Mouse (Mus musculus): ENCODE results near the gene Rsg1.

The Rsg1 gene

DNA sequence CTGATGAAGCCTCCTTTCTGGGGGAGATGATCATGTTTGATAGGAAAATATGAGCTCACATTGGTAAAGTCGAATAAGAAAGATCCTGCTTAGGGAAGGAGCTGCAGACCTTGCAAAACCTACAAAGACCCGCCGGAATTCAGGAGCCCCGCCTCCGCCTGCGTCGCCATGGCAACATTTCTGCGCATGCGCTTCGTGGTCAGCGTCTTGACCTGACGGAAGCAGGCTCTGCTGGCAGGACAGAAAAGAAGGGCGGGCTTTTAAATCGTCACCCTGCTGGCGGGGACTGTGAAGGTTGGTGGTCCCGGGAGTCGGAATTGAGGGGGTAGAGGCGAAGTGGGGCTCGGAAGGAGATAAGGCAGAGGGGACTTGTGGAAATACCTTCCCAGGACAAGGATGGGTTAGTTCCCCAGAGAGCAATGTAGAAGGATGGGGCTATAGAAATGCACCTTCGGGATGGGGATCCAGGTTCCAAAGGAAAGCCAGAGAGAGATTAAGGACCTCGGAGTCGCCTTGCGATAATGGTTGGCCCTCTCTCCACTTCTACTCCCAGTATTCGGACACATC, at the start of gene Rsg1:
Rsg1 (plus strand) TSS at position 187 of the 567 bp plus-strand sequence.
- DNase-seq, result peak; percentile 95 to 96

DNA sequence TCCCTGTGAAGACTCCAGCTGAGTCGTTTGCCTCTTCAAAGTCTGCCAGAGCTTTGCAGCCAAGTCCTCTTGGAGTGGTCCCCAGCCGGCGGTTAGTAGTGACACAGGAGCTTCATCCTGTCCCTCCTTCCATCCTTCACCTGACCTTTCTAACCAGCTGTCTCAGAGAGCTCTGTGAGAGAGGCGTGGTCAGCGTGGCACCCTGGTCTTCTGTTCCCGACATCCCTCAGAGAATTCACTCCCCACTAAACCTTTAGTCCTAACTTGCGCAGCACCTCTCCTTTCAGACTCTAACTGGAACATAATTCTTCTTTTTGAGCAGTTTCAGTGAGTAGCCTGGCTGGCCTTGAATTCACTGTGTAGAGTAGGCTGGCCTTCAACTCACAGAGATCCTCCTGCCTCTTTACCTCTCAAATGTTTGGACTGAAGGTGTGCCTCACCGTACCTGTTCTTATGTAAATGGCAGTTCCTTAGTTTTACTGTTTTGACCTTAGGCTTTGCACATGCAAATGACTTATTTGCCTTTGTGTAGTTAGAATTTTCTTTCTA, 47.9 kb upstream of the Rsg1 start:
- no peak for DNase-seq

DNA sequence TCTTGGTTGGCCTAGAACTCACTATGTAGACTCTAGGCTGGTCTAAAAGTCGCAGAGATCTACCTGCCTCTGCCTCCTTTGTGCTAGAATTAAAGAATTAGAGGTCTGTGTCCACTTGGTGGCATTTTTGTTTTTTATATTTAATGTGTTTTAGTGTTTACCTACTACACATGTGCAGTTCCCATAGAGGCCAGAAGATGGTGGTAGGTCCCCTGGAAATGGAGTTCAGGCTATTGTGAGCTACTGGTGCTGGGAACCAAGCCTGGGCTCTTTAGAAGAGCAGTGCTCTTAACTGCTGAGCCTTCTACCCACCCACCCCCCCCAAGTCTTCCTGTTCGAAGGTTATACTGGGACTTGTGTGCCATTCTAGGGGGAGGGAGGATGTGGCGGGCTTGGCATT, 46.6 kb upstream of the Rsg1 start:
- no peak for DNase-seq

DNA sequence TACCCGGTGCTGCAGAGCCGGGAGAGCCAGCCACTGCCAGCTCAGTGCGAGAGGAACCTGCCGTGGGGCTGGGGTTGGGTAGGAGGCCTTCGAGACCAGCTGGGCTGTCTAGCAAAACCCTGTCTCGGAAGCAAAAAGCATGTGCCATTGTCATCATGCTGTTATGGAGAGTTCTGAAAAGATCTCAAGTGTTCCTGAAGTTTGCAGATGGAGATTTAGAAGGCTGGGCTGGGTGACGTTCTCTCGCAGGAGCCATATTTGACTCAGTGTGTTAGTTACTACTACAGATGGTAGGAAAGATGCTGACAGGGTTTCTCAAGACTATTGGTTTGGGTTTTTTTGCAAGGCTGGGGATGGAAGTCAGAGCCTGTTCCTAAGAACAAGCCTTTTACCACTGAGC, 41.6 kb upstream of the Rsg1 start:
- DNase-seq, result no peak

DNA sequence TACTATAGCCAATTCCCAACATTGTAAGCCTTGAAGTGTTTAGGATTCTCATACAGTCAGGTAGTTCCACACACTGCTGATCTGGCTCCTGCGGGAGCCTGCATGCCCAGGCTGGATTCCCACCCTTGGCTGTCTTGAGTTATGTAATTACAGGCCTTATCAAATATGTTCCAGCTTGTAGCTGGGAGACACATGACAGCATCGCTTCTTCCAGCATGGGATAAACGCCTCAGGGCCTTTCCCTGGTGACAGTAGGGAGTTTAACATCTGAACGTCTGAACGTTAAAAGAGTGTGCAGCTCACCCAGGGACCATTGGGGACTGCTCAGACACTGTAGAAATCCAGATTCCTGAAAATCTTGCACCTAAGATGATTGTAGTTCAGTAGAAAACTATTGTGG, 38.0 kb upstream of the Rsg1 start:
- DNase-seq, result no peak

DNA sequence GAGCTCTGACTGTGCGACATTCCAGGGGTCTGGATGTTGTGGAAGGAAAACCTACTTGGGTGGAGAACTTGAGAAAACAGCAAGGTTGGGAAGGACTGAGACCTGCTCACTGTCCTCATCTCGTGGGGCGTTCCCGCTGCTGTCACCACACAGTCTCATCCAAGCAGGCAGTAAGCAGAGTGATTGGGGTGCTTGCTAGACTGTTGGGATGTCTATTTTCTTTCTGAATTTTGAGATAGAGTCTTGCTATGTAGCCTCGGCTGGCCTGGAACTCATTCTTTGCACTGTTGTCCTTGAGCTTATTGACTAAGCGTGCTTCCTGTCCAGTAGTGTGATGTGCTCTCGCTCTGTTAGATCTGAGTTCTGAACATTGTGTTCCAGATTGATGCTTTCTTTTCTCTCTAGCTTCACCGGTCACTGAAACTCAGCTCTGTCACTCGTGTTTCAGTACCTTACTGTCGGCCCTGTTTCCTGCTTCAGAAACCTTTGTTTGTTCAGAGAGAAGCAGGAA, 37.4 kb upstream of the Rsg1 start:
- no peak for DNase-seq

DNA sequence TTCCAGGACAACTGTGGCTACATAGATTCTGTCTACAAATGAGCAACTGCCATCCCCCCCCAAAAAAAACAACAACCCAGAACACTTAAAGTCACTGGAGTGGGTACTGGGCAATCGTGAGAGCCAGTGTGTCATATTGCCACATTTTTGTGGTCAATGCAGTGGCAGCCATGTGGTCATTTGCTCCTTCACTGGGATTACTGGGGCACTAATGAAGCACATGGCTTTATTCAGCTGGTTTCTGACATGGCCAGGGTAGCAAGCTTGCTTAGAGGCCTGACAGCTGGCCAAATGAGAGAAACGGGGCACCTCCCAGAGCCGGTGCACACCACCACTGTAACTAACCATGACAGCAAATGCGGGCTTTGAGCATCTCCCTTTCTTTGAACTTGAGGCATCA, 35.3 kb upstream of the Rsg1 start:
- no peak for DNase-seq

DNA sequence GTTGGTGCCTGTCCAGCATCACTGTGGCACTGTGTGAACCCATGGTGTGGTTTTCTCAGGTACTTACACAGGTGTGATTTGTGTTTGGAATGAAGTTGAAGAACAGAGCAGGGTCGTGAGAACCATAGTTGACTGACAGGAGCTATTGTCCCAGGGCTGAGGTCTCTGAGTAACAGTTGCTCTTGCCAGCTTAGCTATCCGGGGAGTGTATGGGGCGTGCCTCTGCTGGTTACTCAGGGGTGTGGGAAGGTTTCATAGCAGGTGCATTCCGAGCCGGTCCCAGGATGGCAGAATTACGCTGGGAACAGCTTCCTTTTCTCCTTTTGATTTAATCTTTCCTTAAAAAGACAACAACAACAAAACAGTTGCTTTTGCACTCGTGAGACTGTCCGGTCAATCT, 32.9 kb upstream of the Rsg1 start:
- no peak for DNase-seq

DNA sequence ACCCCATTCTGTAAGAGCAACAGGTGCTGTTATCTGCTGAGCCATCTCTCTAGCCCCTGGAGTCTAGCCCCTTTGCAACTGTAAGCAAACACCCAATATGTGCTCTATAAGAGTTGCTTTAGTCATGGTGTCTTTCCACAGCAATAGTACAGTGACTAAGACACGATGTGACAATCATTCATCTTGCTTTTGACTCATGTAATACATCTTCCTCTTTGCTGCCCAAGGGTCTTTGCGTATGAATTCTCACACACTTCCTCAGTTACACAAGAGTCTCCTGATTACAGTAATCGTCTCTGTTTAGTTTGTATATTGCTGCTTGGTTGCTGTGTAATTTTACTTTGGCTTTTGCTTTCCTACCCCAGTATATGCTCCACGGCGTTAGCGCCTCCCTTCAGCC, 31.8 kb upstream of the Rsg1 start:
- no peak for DNase-seq

DNA sequence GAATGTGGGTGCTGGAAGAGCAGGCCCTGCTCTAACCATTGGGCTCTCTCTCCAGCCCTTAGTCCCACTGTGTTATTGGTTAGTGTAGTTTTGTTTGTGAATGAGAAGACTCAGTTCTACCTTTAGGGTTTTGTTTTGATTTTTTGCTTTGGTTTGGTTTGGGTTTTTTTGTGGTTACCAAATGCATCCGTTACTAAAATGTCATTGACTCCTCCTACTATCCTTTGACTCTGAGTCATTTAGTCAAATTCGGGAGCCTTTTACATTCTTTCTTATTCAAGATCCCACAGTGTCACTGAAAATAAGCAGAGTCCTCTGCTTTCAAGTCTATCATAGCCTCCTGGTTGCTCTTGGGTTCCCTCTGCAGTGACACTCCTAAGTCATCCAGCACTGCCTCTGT, 29.8 kb upstream of the Rsg1 start:
- no peak for DNase-seq

DNA sequence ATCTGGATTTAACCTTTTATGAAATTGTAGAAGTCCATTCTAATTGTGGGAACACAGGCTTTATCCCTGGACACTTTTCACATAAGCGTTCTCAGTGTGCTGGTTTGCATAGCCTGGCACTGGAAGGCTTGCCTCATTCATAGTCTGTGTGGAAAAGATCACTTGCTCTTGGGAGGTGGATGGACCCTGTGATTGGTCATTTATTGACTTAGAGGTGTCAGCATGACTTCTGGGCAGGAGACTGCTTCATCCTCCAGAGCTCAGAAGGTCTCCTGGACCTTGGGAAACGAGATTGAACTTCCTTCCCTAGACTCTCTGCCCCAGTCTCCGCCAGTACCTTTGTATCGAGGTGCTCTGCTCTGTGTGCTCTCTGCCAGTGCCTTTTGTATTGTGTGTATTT, 29.3 kb upstream of the Rsg1 start:
- no peak for DNase-seq

DNA sequence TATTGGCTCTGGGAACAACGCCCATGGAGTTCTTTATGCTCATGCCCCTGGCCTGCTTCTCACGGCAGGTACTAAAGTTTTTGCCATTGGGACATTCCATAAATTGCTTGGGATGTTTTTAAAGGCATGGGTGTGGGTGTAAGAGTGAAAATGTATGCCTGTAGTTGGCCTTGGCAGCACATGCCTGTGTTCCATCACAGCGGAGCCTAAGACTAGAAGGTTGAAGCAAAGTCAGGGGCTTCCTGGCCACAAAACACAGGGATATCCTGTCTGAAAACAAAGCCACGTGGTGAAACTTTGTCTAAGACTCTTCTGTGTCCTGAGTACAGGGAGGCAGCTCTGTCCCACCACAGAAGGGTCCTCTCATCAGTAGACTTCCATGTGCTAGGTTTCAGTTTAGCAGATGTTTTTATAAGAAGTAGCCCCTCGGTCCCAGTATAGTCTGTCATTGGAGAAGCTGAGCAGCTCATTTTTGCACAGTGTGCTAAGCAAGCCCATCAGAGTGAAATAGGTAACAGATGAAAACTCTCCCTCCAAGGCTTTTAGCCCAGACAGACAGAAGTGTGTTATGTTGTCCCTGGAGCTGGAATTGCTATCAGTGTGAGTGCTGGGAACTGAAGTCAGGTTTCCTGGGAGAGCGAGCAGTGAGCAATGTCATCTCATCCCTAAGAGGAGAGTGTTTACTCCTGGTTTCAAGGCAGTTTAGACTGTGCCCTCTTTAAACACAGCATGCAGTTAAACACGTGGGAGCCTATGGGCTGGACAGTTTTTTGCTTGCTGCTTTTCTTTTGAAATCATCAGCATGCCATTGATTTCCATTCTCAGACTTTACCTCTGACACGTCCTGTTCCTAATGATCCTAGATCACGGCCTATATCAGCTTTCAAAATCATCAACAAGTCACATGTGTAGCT, 26.6 kb upstream of the Rsg1 start:
- no peak for DNase-seq

DNA sequence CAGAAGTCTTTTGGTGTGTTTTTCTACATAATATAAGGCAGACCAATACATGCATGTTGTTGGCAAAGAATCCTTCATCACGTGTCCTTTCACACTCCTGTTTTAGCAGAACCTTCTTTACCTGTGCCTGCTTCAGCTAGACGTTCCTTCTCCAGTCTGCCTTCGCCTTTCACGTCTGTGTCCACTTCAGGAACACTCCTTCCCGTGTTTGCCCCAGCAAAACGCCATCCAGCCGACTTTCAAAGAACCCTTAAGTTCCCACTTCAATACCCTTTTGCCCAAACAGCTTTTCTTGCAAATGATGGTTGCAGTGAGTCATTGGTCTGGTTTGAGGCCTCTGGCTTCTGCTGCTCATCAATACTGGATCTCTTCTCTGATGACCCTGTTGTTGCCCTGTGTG, 22.5 kb upstream of the Rsg1 start:
- DNase-seq, result peak in 1 of 2 experiments; percentile 33

DNA sequence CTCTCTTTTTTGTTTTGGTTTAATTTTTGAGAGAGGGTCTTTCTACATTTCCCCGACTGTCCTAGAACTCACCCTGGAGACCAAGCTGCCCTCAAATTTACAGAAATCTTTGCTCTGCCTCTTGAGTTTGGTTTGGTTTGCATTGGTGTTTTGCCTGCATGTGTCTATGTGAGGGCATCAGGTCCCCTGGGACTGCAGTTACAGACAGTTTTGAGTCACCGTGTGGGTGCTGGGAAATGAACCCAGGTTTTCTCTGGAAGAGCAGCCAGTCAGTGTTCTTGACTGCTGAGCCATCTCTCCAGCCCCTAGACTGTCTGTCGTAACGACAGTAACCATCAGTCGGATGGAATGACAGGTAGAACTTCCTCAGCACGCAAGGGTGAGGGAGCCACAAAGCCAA, 19.2 kb upstream of the Rsg1 start:
- DNase-seq, result no peak

DNA sequence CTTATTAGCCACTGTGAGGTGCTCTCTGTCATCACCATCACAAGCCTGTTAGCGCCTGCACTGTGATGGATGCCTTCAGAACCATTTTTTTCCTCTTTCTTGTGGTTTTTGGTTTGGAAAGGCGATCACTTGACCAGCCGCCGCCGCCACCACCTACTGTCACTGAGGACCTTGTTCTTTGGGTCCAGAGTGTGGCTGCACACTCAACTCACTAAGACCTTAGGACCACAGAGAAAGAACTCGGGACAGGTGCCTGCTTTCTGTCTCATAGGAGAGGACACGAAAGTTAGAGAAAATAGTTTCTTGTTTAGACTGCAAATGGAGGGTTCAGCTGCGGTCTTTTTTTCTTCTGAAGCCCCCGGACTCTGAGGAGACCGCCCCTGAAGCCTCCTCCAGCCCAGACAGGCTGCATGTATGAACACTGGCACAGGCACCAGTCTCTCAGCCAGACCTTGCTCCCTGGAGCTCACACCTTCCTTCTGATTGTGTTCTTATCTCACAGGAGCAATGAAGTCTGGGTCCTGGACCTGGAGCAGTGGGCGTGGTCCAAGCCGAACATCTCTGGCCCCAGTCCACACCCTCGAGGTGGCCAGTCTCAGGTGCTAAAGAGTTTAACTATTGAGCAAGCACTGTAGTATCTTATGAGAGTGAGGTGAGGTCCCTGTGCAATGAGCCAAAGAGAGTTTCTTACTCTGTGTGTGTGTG, 16.6 kb upstream of the Rsg1 start:
- no peak for DNase-seq

DNA sequence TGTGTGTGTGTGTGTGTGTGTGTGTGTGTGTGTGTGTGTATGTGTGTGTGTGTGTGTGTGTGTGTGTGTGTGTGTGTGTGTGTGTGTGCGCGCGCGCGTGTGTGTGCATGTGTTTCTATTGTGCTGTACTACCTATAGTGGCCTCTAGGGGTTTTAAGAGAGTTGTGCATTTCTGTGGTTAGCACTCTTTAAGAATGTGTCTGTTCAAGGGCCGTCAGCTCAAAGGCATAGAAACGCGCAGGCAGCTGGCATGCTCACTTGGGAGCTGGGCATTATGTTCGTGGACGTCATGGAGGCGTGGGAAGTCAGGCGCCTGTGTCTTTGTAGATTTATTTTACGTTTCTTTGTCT, 16.1 kb upstream of the Rsg1 start:
- no peak for DNase-seq

DNA sequence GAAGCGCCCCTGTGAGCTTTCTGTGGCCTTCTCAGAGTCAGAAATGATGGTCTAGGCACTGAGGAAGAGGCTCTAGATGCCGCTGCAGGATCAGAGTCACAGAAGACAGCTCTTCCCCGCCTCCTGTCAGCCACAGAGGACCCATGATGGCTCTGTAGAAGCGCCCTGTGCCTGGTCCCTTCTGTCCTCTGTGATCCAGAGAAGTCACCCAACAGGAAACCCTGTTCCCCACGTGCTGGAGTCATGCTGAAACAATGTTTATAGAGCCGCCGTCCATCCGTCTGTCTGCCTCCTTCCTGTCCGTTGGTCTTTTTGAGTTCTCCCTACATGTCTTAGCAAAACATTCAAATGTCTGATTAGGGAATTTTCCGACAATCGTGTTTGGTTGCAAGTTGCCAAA, 12.8 kb upstream of the Rsg1 start:
- DNase-seq, result peak in 1 of 2 experiments; percentile 46

DNA sequence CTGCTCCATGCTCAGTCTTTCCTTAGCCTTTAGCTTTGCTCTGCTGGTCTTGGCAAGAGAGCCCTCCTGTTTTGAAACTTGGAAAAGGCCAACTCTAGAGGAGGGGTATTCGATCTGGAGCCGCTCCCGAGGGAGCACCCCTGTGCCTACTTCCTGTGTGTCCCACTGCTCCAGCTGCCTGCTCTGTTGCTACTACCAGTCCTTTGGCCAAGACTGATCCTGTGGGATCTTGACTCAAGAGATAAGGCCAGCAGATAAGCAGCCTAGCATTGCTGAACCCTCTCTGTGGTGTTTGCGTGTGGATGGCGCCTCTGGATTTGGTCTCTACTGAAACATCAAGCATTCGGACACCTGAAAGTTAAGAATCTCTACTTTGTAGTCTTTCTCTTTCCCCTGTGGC, 11.6 kb upstream of the Rsg1 start:
- no peak for DNase-seq

DNA sequence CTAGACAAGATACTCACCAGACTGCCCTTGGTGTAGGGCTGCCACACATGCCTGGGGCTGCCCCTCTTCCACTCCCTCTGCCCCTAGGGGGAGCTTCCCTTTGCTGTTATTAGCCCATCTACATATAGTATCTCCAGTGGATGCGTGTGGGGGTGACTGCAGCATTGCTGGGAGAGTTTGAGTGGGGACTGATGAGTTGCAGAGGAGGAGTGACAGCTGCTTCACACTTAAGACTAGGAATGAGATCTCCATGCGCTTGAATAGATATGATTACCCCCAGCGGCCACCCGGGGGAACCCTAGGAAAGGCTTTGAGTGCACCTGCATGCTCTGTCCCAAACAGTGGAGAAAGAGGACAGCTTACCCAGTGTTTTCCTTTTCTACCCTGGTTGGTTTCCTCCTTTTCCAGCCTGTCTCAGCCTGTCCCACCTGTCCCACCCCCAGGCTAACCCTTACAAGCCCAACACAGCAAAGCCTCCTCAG, 9.1 kb upstream of the Rsg1 start:
- peak; percentile 47 to 72 for DNase-seq

DNA sequence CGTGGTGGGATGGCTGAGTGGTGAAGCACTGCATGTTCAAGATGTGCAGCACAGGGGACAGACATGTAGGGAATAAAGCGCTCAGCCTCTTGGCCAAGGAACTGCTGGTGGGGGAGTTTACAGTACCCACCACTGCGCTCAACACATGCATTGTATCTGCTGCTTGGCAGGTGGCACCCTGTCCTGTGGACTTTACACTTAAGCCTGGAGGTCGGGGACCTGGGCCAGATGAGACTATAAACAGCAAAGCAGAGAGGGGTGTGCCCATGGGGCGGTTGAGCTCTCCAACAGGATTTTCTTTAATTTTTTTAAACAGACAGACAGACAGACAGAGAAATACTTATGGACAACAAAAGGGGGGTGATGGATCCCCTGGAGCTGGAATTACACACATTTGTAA, 6.7 kb upstream of the Rsg1 start:
- no peak for DNase-seq

DNA sequence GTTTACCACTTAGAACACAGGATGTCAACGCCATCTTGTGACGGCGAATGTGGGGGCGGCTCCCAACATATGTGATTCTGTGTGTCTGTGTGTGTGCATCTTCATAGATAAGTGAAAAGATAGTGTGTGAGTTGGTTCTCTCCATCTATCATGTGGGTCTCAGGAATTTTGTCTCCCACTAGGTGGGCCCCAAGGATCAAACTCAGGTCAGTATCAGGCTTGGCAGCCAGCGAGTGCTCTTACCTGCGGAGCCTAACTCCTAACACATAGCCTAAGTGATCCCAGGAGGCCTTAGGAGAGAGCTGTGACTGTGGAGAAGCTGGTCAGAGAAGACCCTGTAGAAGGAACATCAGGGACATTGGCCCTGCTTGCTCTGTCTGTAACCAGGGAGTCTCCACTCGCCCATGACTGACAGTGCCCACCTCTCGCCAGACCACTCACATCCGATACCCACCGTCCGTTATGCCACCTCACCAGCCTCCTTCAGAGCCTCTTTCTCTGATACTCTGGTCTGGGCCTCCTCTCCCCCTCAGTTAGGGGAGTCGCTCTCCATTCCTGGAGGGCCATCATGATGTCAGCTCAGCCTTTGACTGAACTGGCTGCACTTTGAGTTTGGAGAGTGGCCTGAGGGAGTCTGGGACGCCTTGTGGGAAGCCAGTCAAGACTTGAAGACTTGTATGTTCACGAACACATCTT, 3.1 kb upstream of the Rsg1 start:
- no peak for DNase-seq

DNA sequence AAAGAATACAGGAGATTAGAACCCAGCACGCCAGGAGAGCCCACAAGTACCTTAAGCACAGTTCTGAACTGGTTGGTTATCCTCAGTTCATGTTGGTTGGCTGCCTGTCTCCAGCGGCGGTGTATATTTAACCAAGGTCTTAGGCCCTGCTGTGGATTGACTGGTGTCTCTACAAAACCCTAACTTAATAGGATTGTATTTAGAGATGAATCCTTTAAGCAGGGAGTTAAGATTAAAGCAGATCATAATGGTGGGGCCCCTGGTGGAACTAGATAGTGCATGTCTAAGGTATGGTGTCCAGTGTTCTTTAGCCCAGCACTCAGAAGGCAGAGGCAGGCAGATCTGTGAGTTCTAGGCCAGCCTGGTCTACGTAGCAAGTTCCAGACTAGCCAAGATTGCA, 2.1 kb upstream of the Rsg1 start:
- DNase-seq, result no peak

DNA sequence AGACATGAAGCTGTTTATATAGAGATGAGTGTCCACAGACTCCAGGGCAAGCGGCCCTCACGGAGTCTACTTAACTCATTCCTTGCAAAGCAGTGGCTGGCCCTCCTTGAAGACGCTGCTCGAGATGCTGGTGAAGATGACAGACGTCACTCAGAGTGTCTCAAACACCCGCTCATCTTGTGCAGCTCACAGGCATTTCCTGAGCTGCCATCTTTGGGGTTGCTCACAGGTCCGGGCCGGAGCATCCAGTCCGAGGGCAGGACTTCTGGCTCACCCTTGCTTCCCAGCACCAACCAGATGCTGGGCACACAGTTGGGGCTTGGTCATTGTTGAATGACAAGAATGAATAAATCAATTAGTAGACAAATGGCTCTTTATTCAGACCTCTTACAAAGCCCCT, 864 bp upstream of the Rsg1 start:
- DNase-seq, result no peak

Data from lung, postnatal 4 days (tissue).